Mouse (Mus musculus) neural tube, embryonic 13.5 days (tissue): ENCODE results near the gene Acyp1. TPM values are rescaled to one million over a fixed set of nuclear protein-coding genes. Genes with fewer than 3 reads are reported as not detected.
"Not testable (repeated sequence)": the region's sequence is repeated elsewhere in the genome, so short reads cannot be mapped to it uniquely, and the experiment has no call there.

Source experiments
- ATAC-seq: fragments of 200-750 bp; cut with Nextera tagmentation; 2 replicates; pipeline ENCODE4 v1.8.0; 2017; ENCODE audit warnings: low read depth, mild to moderate bottlenecking, moderate TSS enrichment, moderate library complexity
- H3K27ac ChIP-seq: fragments of 300-500 bp; sonication (generic); replicated peaks from 2 replicates; pipeline ENCODE4 v1.5.1; 2015; ENCODE audit warnings: moderate library complexity, mild to moderate bottlenecking, inconsistent platforms
- H3K27me3 ChIP-seq: fragments of 300-500 bp; sonication (generic); 2 replicates; pipeline ENCODE4 v1.6.1; 2015; ENCODE audit warnings: mild to moderate bottlenecking, inconsistent platforms
- H3K36me3 ChIP-seq: fragments of 300-500 bp; sonication (generic); 2 replicates; pipeline ENCODE4 v1.6.1; 2015; ENCODE audit warnings: mild to moderate bottlenecking, inconsistent platforms
- H3K4me1 ChIP-seq: fragments of 300-500 bp; sonication (generic); replicated peaks from 2 replicates; pipeline ENCODE4 v1.6.1; 2015; ENCODE audit warnings: inconsistent platforms
- H3K4me2 ChIP-seq: fragments of 300-500 bp; sonication (generic); 2 replicates; pipeline ENCODE4 v1.6.1; 2015; ENCODE audit warnings: inconsistent platforms, mild to moderate bottlenecking, moderate library complexity
- H3K4me3 ChIP-seq: fragments of 300-500 bp; sonication (generic); 2 replicates; pipeline ENCODE4 v1.5.1; 2015; ENCODE audit warnings: mild to moderate bottlenecking, inconsistent platforms
- H3K9ac ChIP-seq: fragments of 300-500 bp; sonication (generic); 2 replicates; pipeline ENCODE4 v1.6.1; 2015; ENCODE audit warnings: moderate library complexity, mild to moderate bottlenecking, inconsistent platforms
- H3K9me3 ChIP-seq: fragments of 300-500 bp; sonication (generic); 2 replicates; pipeline ENCODE4 v1.6.1; 2016; ENCODE audit warnings: inconsistent platforms
- WGBS: fragments of 180-500 bp; shearing (Covaris S2); methylation state at CpG from one replicate; pipeline ENCODE4 v1.1.7; 2015; 5-methylcytosine and 5-hydroxymethylcytosine counted together
- polyA plus RNA-seq: library from polyadenylated mRNA; unstranded; fragments of >200 nt; fragmentation: Nextera tagmentation; extraction: Ambion mirVana; gene quantifications from 2 replicates; pipeline ENCODE4 v1.2.1, GENCODE M21; 2015

Acyp1 gene
- polyA plus RNA-seq, 1 experiment from 2014 or later: 74.5 TPM

DNA sequence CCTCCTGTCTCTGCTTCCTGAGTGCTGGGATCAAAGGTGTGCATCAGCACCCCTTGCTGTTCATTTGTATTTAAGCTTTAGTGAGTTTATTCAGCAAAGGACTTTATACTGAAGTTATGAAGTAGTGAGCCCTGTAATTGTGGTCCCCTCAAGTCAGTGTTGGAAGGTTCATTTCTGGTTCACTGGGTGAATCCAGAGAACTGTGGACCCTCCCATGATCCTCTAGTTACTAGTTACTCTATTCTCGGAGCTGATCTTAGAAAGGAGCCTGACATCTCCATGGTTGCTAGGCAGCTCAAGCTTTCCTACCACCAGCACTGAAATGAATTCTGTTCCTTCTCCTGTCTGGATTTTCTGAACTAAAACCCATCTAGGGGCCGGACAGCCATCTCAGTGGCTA lies 7.3 kb upstream of the Acyp1 start:
- ATAC-seq: no peak
- 83% methylated on average over 2 of the region's 2 CpGs for WGBS
- Histone ChIP-seq H3K4me2 (no peak overlapping the region), H3K9me3 (peaks cover 9% of the 10 kb centered on the region), H3K27ac (no peak overlapping the region), H3K9ac (no peak overlapping the region), H3K36me3 (peaks cover 21% of the 10 kb centered on the region), H3K4me3 (no peak overlapping the region), H3K4me1 (peaks cover 22% of the 10 kb centered on the region), H3K27me3 (no peaks in the 10 kb centered on the region)

DNA sequence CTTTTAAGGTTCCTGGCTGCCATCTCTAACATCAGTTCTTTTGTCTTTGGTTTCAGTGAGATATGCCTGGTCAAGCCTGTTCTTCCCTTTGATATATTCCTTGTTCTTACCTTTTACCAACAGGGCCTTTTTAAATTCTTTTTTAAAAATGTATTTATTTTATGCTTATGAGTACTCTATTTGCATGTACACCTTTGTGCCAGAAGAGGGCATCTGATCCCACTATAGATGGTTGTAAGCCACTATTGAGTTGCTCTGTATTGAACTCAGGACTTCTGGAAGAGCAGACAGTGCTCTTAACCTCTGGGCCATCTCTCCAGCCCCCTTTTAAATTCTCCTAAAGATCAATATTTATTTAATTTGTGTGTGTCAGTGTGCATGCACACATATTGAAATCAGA lies 4.7 kb upstream of the Acyp1 start:
- Histone ChIP-seq H3K9ac (no peak overlapping the region), H3K36me3 (0 out of 2 replicates have a peak, but pooled peaks cover 3% of the 10 kb centered on the region), H3K27me3 (peaks cover 5% of the 10 kb centered on the region), H3K4me1 (peaks cover 23% of the 10 kb centered on the region), H3K4me2 (no peak overlapping the region), H3K4me3 (no peak overlapping the region), H3K9me3 (peaks cover 9% of the 10 kb centered on the region), H3K27ac (no peak overlapping the region)
- ATAC-seq: no peak

DNA sequence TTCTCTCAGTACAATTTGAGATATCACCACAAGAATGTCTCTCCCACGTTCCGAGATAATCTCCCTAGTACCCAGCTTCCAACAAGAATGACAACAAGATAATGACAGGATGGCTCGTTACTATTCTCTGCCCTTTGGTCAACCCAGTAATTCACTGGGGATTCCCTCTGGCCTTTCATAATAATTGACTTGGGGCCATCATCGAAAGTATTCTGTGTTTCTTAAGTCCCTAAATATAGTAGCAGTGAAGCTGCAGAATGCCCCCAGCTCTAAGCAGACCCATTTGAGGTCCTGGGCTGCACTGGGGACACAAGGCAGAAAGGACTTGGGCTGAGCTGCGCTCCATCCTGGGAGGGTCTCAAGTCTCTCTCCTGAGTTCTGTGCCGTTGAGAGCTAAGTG lies 4.0 kb upstream of the Acyp1 start:
- ATAC-seq: no peak
- no peak overlapping the region for H3K4me3 ChIP-seq
- no peaks in the 10 kb centered on the region for H3K36me3 ChIP-seq
- no peak overlapping the region for H3K9ac ChIP-seq
- peaks cover 5% of the 10 kb centered on the region for H3K27me3 ChIP-seq
- H3K9me3 ChIP-seq: peaks cover 9% of the 10 kb centered on the region
- peaks cover 20% of the 10 kb centered on the region for H3K4me1 ChIP-seq
- H3K4me2 ChIP-seq: no peak overlapping the region
- no peak overlapping the region for H3K27ac ChIP-seq
- WGBS: 81% methylated on average over 6 of the region's 6 CpGs

DNA sequence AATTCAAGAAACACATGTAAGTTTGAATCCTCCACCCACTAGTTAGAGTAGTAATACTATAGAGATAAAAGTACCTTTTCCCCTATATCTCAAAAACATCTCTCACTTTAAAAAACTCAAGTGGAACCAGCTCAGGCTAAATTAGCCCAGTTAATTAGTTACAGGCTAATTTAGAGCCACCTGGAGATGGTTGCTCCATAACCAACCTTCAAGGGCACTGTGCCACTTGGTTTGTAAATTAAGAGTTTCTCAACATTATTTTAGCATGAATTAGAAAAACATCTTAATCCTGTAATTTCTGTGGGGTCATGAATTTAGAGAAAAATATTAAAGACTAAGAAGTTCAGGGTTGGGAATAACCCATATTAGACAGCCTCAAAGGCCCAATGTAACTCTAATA lies 3.3 kb upstream of the Acyp1 start:
- no peak for ATAC-seq
- no peak overlapping the region for H3K4me3 ChIP-seq
- H3K4me2 ChIP-seq: no peak overlapping the region
- H3K9me3 ChIP-seq: peaks cover 9% of the 10 kb centered on the region
- no peak overlapping the region for H3K27ac ChIP-seq
- H3K9ac ChIP-seq: no peak overlapping the region
- H3K4me1 ChIP-seq: peaks cover 14% of the 10 kb centered on the region
- no peaks in the 10 kb centered on the region for H3K36me3 ChIP-seq
- peaks cover 5% of the 10 kb centered on the region for H3K27me3 ChIP-seq

DNA sequence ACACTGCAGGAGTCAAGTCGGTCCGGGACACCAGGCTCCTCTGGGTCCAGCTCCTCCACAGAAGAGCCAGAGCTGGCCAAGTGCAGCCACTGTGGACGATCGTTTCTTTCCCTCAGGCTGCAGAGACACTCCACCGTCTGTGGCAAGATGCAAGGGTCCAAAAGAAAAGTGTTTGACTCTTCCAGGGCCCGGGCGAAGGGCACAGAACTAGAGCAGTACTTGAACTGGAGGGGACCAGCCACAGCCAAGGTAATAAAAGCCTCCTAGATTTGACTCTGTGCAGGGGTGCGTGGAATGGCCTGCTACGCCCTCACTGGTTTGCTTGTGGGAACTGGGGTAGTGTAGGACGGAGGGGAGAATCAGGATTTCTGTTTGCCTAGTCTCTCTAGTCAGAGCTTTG lies 2.4 kb upstream of the Acyp1 start:
- Histone ChIP-seq H3K27me3 (peaks cover 5% of the 10 kb centered on the region), H3K9ac (no peak overlapping the region), H3K4me3 (no peak overlapping the region), H3K36me3 (no peaks in the 10 kb centered on the region), H3K4me1 (peaks cover 14% of the 10 kb centered on the region), H3K27ac (no peak overlapping the region), H3K9me3 (peaks cover 9% of the 10 kb centered on the region), H3K4me2 (no peak overlapping the region)
- no peak for ATAC-seq
- 84% methylated on average over 10 of the region's 10 CpGs for WGBS

DNA sequence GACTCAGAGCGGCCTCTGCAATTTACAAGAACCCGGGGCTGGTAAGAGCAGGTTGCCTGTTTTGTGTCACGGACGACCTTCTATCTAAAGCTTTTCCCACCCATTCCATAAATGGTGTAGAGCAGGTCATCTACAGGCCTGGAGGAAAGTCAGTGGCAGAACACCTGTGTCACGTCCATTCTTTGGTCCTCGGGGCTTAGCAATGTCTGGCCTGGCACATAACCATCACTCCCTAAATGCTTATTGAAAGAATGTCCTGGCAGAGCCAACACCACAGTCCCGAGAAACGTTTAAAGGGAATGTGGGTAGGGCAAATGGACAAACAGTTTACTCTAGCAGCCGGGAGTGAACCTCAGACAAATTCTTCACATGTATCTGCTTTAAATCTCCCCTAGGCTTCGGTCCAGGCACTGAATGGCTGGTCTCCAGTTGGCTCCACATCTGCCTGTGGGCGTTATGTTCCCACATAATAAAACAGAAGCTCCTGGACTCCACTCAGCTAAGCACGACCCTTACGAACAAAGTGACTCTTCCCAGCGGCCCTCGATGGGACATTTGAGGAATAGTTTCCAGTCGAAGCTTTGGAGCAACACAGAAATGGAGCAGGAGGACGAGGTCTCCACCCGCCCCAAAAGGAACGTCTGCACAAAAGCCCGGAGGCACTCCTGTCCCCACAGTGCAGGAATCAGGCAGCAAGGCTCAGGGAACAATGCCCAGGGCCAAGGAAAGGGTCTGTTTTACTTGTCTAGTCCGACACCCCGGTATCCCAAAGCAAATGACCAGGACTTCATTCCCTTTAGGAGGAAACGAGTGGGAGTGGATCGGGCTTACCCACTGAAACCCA lies 1.1 kb upstream of the Acyp1 start:
- Histone ChIP-seq H3K4me2 (peak overlapping the region; percentile 86), H3K4me1 (peaks cover 14% of the 10 kb centered on the region), H3K27ac (no peak overlapping the region), H3K27me3 (peaks cover 5% of the 10 kb centered on the region), H3K9ac (peak overlapping the region; percentile 70; the same call in 1 of the 2 replicates), H3K9me3 (peaks cover 6% of the 10 kb centered on the region), H3K4me3 (peak overlapping the region; percentile 48), H3K36me3 (no peaks in the 10 kb centered on the region)
- WGBS: 59% methylated on average over 24 of the region's 24 CpGs
- ATAC-seq: no peak

DNA sequence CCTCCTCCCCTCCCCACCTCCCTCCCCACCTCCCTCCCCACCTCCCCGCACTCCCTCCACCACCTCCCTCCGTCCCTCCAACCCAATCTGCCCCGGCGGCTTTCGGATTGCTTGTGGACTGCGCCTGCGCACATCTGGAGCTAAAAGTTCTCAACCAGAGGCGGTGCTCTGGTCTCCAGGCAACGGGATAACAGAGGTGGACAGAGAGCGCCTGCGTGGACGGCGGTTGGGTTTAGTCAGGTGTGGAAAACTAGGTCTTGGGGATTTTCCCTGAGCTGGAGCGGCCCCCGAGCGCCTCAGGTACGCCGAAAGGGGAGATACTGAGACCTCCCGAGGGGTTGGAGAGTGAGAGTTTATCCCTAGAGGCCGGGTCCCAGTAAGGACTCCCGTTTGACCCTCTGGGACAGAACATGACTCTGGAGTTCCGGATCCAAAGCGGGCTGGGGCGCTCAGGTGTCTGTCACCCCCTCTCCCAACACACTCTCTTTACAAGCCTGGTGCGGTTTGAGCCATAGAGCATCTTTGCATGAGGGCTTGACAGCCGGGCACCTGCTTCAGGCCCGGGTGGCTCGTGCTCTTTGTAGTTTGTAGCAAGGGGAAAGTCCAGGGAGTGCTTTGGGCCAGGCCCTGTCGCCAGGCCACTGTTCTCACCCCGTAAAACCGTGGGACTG lies 383 bp upstream of the Acyp1 start, which contains the start of gene Zc2hc1c:
Gene Zc2hc1c (plus strand): TSS at position 106 of the 671 bp plus-strand sequence.
- Histone ChIP-seq H3K4me2 (peak within 1 kb of the TSS; percentile 86), H3K27ac (no peak within 1 kb of the TSS)
- ATAC-seq: peak; percentile 90

DNA sequence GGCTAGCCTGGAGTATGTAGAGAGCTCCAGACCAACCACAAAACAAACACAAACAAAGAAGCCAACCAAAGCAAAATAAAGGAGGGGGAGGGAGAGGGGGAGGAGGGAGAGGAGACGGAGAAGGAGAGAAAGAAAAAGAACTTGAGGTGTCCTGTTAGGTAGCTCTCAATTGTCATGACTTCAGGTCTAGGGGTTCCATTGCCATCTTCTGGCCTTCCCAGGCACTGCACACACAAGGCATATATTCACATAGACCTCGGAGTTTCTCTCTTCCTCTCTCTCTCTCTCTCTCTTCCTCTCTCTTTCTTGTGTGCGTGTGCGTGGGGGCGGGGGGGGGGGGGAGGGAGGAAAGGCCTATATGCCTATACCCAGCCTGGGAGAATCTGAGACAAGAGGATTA lies 1.3 kb downstream of the Acyp1 start:
- H3K4me3 ChIP-seq: no peak overlapping the region
- WGBS: 32% methylated on average over 2 of the region's 5 CpGs
- no peak for ATAC-seq
- peaks cover 14% of the 10 kb centered on the region for H3K4me1 ChIP-seq
- peaks cover 5% of the 10 kb centered on the region for H3K27me3 ChIP-seq
- H3K9me3 ChIP-seq: no peaks in the 10 kb centered on the region
- H3K27ac ChIP-seq: no peak overlapping the region
- H3K4me2 ChIP-seq: no peak overlapping the region
- no peaks in the 10 kb centered on the region for H3K36me3 ChIP-seq
- no peak overlapping the region for H3K9ac ChIP-seq

More for the DNA sequence above, 383 bp upstream of the Acyp1 start, which contains the start of gene Zc2hc1c:
- peaks cover 5% of the 10 kb centered on the region for H3K27me3 ChIP-seq
- peaks cover 14% of the 10 kb centered on the region for H3K4me1 ChIP-seq
- no peaks in the 10 kb centered on the region; the same call in 1 of the 2 replicates for H3K9me3 ChIP-seq
- 3% methylated on average over 30 of the region's 31 CpGs for WGBS
- no peaks in the 10 kb centered on the region for H3K36me3 ChIP-seq
- peak within 1 kb of the TSS; percentile 48 for H3K4me3 ChIP-seq
- peak within 1 kb of the TSS; percentile 70 for H3K9ac ChIP-seq

DNA sequence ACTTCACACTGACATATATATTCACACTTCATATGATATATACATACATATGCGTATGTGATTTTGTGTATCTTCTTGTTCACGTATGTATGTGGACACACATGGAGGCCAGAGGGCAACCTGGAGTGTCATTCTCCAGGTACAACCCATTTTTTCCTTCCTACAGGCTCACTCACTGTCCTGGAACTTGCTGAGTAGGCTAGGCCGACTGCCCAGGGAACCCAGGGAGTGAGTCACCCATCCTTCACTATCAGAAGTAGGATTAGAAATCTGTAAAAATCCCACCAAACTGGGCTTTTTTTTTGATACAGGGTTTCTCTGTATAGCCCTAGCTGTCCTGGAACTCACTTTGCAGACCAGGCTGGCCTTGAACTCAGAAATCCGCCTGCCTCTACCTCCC lies 3.2 kb downstream of the Acyp1 start:
- Histone ChIP-seq H3K27ac (no peak overlapping the region), H3K27me3 (peaks cover 5% of the 10 kb centered on the region), H3K4me2 (no peak overlapping the region), H3K36me3 (no peaks in the 10 kb centered on the region), H3K9me3 (no peaks in the 10 kb centered on the region), H3K4me3 (no peak overlapping the region), H3K4me1 (peaks cover 14% of the 10 kb centered on the region), H3K9ac (no peak overlapping the region)
- no peak for ATAC-seq
- WGBS: 93% methylated on average over 4 of the region's 4 CpGs

DNA sequence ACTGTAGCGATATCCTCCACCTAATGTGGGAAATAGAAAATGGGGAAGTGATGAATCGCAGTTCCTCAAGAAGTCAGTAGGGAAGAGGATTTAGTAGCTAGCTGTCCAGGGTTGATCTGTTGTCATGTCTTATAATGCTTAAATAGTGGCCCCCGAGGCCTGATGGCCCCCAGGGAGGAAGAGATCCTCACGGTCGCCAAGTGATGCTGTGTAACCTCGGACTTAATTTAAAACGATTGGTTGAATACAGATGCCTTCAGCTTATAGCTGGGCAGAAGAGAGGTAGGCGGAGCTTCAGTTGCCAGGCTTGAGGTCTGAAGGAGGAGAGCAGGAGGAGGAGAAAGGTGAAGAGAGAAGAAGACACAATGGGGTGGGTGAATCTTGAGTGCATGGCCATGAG lies 3.9 kb downstream of the Acyp1 start:
- no peak for ATAC-seq
- WGBS: 67% methylated on average over 8 of the region's 8 CpGs
- H3K36me3 ChIP-seq: no peaks in the 10 kb centered on the region

DNA sequence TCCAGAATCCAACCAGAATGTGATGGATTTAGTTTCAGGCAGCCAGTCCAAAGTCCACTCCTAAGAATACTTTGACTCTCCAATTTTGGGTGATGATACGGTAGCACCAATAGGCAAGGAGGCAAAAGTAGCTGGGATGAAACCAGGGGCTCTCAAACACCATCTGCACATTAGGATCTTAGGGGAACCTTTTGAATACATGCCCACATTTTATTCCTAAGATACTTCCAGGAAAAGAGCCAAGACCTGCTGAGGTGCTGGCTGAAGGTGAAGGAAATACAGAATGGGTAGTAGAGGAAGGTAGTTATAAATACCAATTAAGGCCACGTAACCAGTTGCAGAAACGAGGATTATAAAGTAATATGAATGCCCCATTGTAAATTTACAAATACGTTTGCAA lies 6.5 kb downstream of the Acyp1 start:
- not testable (repeated sequence) for H3K9me3 ChIP-seq, H3K36me3 ChIP-seq, H3K27ac ChIP-seq, H3K9ac ChIP-seq, H3K4me3 ChIP-seq, H3K27me3 ChIP-seq, ATAC-seq, H3K4me2 ChIP-seq, H3K4me1 ChIP-seq
- 94% methylated on average over 2 of the region's 4 CpGs for WGBS

More for the DNA sequence above, 3.9 kb downstream of the Acyp1 start:
- Histone ChIP-seq H3K9ac (no peak overlapping the region), H3K4me2 (no peak overlapping the region), H3K4me1 (peaks cover 18% of the 10 kb centered on the region), H3K27me3 (no peaks in the 10 kb centered on the region), H3K27ac (no peak overlapping the region), H3K9me3 (no peaks in the 10 kb centered on the region), H3K4me3 (no peak overlapping the region)

DNA sequence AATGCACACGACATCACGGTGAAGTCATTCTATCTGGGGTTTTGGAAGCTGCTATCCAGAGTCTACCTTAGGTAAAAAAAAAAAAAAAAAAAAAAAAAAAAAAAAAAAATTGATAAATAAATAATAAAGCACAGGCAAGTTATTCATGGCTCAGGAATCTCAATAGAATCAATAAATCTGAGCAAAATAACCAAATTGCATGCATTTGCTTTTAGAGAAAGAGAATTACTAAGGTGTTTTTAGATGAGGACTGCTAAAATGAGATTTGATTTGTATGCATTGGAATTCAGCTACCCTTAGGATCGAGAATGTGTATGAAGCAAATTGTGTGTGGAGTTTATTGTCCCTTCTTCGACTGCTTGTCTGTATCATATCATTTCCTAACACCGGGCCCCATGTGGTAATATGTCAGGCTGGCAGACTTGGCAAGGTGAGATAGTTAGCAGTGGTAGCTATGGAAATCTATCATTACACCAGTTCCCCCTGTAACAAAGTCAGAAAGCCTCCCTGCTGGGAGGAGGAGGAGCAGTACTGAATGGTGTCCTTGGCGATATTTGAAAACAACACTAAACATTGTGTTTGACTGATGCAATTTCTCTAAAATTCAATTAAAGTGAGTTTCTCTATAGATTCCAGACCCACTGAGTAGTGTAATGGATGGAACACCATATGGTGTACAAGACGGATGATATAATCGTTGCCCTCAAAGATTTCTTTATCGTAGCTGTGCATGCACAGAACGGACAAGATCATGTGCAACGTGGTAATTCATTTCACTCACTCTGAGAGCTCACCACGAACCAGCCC lies 7.2 kb downstream of the Acyp1 start:
- H3K27ac ChIP-seq: no peak overlapping the region
- peaks cover 6% of the 10 kb centered on the region for H3K4me1 ChIP-seq

More for the DNA sequence above, 7.2 kb downstream of the Acyp1 start:
- Histone ChIP-seq H3K4me3 (peak overlapping the region; percentile 72; the same call in 1 of the 2 replicates), H3K27me3 (no peaks in the 10 kb centered on the region), H3K4me2 (peak overlapping the region; percentile 79), H3K9ac (no peak overlapping the region), H3K36me3 (no peaks in the 10 kb centered on the region), H3K9me3 (no peaks in the 10 kb centered on the region)
- WGBS: 64% methylated on average over 12 of the region's 12 CpGs
- ATAC-seq: no peak; the same call in none of the 2 replicates
